Mouse (Mus musculus): ENCODE data around the gene Stab2. TPM values are rescaled to one million over a fixed set of nuclear protein-coding genes. Genes with fewer than 3 reads are reported as not detected.

Stab2 gene
- polyA plus RNA-seq, 1 experiment from 2014 or later, result 0.24 TPM

DNA sequence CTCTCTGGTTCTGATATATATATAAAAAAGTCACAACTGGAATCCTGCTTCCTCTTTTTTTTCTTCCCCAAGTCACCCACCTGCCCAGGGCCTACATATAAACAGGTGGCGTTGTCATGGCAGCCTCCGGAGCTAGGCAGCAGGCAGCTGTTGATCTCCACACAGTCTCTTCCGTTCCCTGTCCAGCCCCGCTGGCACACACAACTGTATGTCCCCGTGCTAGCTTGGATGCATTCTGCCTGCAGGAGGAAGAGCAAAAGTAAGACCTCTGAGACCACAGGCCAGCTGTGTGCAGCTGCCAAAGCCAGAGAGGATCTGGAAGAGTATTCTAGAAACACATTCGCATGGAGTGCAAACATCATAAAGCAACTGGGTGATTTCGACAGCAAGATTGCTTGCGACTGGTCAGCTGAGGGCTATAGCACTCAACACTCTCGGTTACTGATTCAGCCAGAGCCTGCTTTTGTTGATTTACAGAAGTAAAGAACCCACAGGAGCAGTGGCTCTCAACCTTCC, 74.6 kb downstream of the Stab2 start:
- Histone ChIP-seq H3K27ac (ENCODE audit: low read length) (no peak overlapping the region), H3K4me1 (ENCODE audit: insufficient read depth, low read depth, low read length) (0 out of 2 replicates have a peak, but pooled peaks cover 5% of the 10 kb centered on the region), H3K4me2 (replicated peaks; ENCODE audit: low read depth, low read length) (no peak overlapping the region), H3K9ac (replicated peaks; ENCODE audit: low read depth) (no peak overlapping the region), H3K36me3 (ENCODE audit: insufficient read depth, low read length) (no peaks in the 10 kb centered on the region), H3K27me3 (replicated peaks; ENCODE audit: insufficient read depth, low read length) (no peaks in the 10 kb centered on the region), H3K9me3 (ENCODE audit: low read length) (no peaks in the 10 kb centered on the region), H3K4me3 (ENCODE audit: low read depth, low read length) (no peak overlapping the region)
- ATAC-seq (peak; percentile 81), DNase-seq (ENCODE audit: low spot score) (peak; percentile 77)
- no peak for TF ChIP-seq CTCF (IDR thresholded peaks at IDR 0.05)
- TF ChIP-seq EP300 (IDR thresholded peaks at IDR 0.05), result no peak
- 41% methylated on average over 9 of the region's 9 CpGs for WGBS

DNA sequence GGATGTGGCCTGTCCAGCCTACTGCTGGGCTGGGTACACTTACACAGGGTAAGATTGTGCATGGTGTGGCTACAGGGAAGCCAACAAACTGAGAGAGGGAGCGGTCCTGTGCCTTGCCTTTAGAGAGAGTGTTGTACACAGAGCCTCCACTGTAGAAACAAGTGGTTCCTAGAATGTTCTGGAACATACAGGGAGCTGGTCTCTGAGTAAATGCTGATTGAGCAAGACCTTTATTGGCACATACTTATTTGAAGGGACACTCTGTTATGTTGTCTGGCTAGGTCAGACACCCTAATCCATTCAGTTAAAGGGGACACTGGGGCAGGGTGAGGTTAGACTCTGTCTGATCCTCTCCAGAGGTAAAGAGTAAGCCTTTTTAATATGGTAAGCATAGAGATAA, 84.2 kb downstream of the Stab2 start:
- WGBS, result 56% methylated on average over 1 of the region's 1 CpGs

GRCm38 (mm10) chr10:86915595-86915994, 92.2 kb downstream of the Stab2 start:
- Histone ChIP-seq H3K4me1 (ENCODE audit: insufficient read depth, low read depth, low read length) (no peaks in the 10 kb centered on the region), H3K36me3 (ENCODE audit: insufficient read depth, low read length) (no peaks in the 10 kb centered on the region), H3K4me3 (ENCODE audit: low read depth, low read length) (no peak overlapping the region), H3K27ac (ENCODE audit: low read length) (no peak overlapping the region), H3K9me3 (ENCODE audit: low read length) (no peaks in the 10 kb centered on the region), H3K4me2 (replicated peaks; ENCODE audit: low read depth, low read length) (no peak overlapping the region), H3K27me3 (replicated peaks; ENCODE audit: insufficient read depth, low read length) (no peaks in the 10 kb centered on the region), H3K9ac (replicated peaks; ENCODE audit: low read depth) (no peak overlapping the region)
- DNase-seq (ENCODE audit: low spot score) (no peak), ATAC-seq (peak; percentile 25; the same call in 1 of the 2 replicates)
- TF ChIP-seq CTCF (IDR thresholded peaks at IDR 0.05), result no peak
- no peak for TF ChIP-seq EP300 (IDR thresholded peaks at IDR 0.05)

More for the DNA sequence above, 84.2 kb downstream of the Stab2 start:
- Histone ChIP-seq H3K27ac (ENCODE audit: low read length) (no peak overlapping the region), H3K9ac (replicated peaks; ENCODE audit: low read depth) (no peak overlapping the region), H3K4me1 (ENCODE audit: insufficient read depth, low read depth, low read length) (no peaks in the 10 kb centered on the region), H3K27me3 (replicated peaks; ENCODE audit: insufficient read depth, low read length) (no peaks in the 10 kb centered on the region), H3K9me3 (ENCODE audit: low read length) (no peaks in the 10 kb centered on the region), H3K36me3 (ENCODE audit: insufficient read depth, low read length) (no peaks in the 10 kb centered on the region), H3K4me3 (ENCODE audit: low read depth, low read length) (no peak overlapping the region), H3K4me2 (replicated peaks; ENCODE audit: low read depth, low read length) (no peak overlapping the region)
- DNase-seq (ENCODE audit: low spot score) (peak; percentile 66), ATAC-seq (peak; percentile 90)
- no peak for TF ChIP-seq CTCF (IDR thresholded peaks at IDR 0.05)
- TF ChIP-seq EP300 (IDR thresholded peaks at IDR 0.05), result peak; percentile 87

- no peaks in the 10 kb centered on the region for H3K27me3 ChIP-seq (replicated peaks; ENCODE audit: insufficient read depth, low read length)
- no peak overlapping the region for H3K4me3 ChIP-seq (ENCODE audit: low read depth, low read length)
- no peaks in the 10 kb centered on the region for H3K36me3 ChIP-seq (ENCODE audit: insufficient read depth, low read length)
- no peaks in the 10 kb centered on the region for H3K9me3 ChIP-seq (ENCODE audit: low read length)
- DNase-seq (ENCODE audit: low spot score) (no peak), ATAC-seq (no peak)
- WGBS, result 95% methylated on average over 18 of the region's 18 CpGs
- TF ChIP-seq EP300 (IDR thresholded peaks at IDR 0.05), result no peak
- TF ChIP-seq CTCF (IDR thresholded peaks at IDR 0.05), result no peak
- no peak overlapping the region for H3K4me2 ChIP-seq (replicated peaks; ENCODE audit: low read depth, low read length)
- H3K4me1 ChIP-seq (ENCODE audit: insufficient read depth, low read depth, low read length), result no peaks in the 10 kb centered on the region
- H3K9ac ChIP-seq (replicated peaks; ENCODE audit: low read depth), result no peak overlapping the region
- no peak overlapping the region for H3K27ac ChIP-seq (ENCODE audit: low read length)
Measured at GRCm38 (mm10) chr10:86908562-86908961, 99.3 kb downstream of the Stab2 start.

DNA sequence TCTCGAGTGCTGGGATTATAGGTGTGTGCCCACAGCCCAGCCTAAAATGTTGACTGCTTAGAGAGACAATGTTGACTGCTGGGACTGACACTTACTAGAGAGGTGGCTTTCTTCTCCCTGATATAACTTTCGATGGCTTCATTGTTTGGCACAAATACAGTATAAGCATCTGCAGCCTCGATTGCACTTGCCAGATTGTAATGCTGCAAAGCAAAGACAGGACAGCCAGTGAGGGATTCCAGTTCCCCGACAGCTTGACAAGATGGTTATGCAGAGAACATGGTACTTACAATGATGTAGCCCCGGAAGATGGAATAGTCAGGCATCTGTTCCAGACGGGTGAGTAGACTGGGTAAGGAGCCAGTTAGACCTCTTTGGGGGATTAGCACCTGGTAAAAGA, 100.8 kb downstream of the Stab2 start:
- H3K4me3 ChIP-seq (ENCODE audit: low read depth, low read length), result no peak overlapping the region
- H3K4me2 ChIP-seq (replicated peaks; ENCODE audit: low read depth, low read length), result no peak overlapping the region
- WGBS, result 77% methylated on average over 6 of the region's 6 CpGs
- DNase-seq (ENCODE audit: low spot score), result no peak
- H3K9ac ChIP-seq (replicated peaks; ENCODE audit: low read depth), result no peak overlapping the region
- H3K4me1 ChIP-seq (ENCODE audit: insufficient read depth, low read depth, low read length), result no peaks in the 10 kb centered on the region
- H3K27ac ChIP-seq (ENCODE audit: low read length), result no peak overlapping the region
- H3K36me3 ChIP-seq (ENCODE audit: insufficient read depth, low read length), result no peaks in the 10 kb centered on the region
- H3K9me3 ChIP-seq (ENCODE audit: low read length), result no peaks in the 10 kb centered on the region
- TF ChIP-seq CTCF (IDR thresholded peaks at IDR 0.05), result no peak
- no peak for TF ChIP-seq EP300 (IDR thresholded peaks at IDR 0.05)
- ATAC-seq, result no peak
- H3K27me3 ChIP-seq (replicated peaks; ENCODE audit: insufficient read depth, low read length), result no peaks in the 10 kb centered on the region

GRCm38 (mm10) chr10:86895531-86895930, 112.3 kb downstream of the Stab2 start:
- DNase-seq (ENCODE audit: low spot score) (no peak), ATAC-seq (no peak)
- H3K27ac ChIP-seq (ENCODE audit: low read length), result no peak overlapping the region
- H3K4me3 ChIP-seq (ENCODE audit: low read depth, low read length), result no peak overlapping the region
- no peaks in the 10 kb centered on the region for H3K4me1 ChIP-seq (ENCODE audit: insufficient read depth, low read depth, low read length)
- no peaks in the 10 kb centered on the region for H3K27me3 ChIP-seq (replicated peaks; ENCODE audit: insufficient read depth, low read length)
- no peak overlapping the region for H3K4me2 ChIP-seq (replicated peaks; ENCODE audit: low read depth, low read length)
- WGBS, result 57% methylated on average over 2 of the region's 2 CpGs
- TF ChIP-seq EP300 (IDR thresholded peaks at IDR 0.05) (no peak), CTCF (IDR thresholded peaks at IDR 0.05) (no peak)
- H3K9me3 ChIP-seq (ENCODE audit: low read length), result no peaks in the 10 kb centered on the region
- H3K9ac ChIP-seq (replicated peaks; ENCODE audit: low read depth), result no peak overlapping the region
- H3K36me3 ChIP-seq (ENCODE audit: insufficient read depth, low read length), result no peaks in the 10 kb centered on the region

DNA sequence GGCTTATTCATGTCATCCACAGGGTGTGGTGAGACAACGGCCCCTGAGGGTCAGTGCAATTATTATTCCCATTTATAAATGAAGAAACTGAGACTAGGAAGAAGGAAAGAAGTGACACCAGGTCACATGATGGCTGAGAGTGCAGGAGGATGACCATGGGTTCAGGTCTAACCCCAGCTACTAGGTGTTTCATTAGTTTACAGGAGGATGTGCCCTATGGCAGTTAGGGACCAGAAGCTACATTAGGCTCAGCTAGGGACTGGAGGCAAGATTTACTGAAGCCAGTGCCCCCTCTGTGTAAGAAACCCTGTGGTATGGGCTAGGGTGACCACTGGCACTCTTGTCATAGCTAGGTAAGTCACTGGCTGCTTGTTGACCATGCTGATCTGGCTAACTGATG, 116.8 kb downstream of the Stab2 start:
- H3K27ac ChIP-seq (ENCODE audit: low read length), result no peak overlapping the region
- DNase-seq (ENCODE audit: low spot score) (no peak), ATAC-seq (no peak)
- no peaks in the 10 kb centered on the region for H3K9me3 ChIP-seq (ENCODE audit: low read length)
- H3K4me2 ChIP-seq (replicated peaks; ENCODE audit: low read depth, low read length), result no peak overlapping the region
- no peak for TF ChIP-seq CTCF (IDR thresholded peaks at IDR 0.05)
- no peak for TF ChIP-seq EP300 (IDR thresholded peaks at IDR 0.05)
- H3K4me1 ChIP-seq (ENCODE audit: insufficient read depth, low read depth, low read length), result no peaks in the 10 kb centered on the region
- 83% methylated on average over 1 of the region's 1 CpGs for WGBS
- H3K9ac ChIP-seq (replicated peaks; ENCODE audit: low read depth), result no peak overlapping the region
- no peak overlapping the region for H3K4me3 ChIP-seq (ENCODE audit: low read depth, low read length)
- no peaks in the 10 kb centered on the region for H3K36me3 ChIP-seq (ENCODE audit: insufficient read depth, low read length)
- H3K27me3 ChIP-seq (replicated peaks; ENCODE audit: insufficient read depth, low read length), result no peaks in the 10 kb centered on the region

Data from lung, postnatal 0 days (tissue).